Mouse (Mus musculus) spleen, adult 18-20 months (tissue): ENCODE results near the gene Nrtn.

Experiments
- DNase-seq, 2 experiments: peaks; one replicate each; pipeline ENCODE4 v3.0.0; 2022; ENCODE audit warnings: mixed read lengths in 2 of 2

Gene Nrtn

DNA sequence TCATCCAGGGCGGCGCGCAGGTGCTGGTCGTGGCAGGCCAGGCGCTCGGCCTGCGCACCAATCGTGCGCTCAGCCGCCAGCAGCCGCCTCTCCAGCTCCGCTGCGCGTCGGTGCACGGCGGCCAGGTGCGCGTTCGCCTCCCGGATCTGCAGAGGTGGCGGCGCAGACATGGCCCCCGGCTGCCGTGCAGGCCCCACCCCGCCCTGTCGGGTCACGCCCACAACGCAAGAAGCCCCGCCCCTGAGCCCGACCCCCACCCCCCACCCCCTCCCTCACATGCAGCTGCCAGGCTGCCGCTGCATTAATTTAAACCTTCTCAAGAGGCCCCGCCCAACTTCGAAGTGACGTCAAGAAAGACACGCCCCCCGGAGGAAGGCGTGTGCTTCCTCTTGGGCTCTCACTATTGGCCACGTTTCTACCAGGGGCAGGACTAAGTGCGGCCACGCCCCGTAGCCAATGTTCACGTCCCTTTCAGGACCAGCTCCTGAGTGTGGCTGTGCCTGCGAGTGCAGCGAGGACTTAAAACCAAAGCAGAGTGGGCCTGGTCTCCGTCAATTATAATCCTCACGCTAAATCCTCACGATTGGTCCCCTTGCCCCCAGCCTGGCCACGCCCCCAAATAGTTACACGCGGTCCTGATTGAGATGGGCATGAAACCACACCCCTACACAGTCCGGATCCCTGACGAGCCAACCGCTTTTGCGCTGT lies 40.5 kb downstream of the Nrtn start:
- peak; percentile 96 for DNase-seq

DNA sequence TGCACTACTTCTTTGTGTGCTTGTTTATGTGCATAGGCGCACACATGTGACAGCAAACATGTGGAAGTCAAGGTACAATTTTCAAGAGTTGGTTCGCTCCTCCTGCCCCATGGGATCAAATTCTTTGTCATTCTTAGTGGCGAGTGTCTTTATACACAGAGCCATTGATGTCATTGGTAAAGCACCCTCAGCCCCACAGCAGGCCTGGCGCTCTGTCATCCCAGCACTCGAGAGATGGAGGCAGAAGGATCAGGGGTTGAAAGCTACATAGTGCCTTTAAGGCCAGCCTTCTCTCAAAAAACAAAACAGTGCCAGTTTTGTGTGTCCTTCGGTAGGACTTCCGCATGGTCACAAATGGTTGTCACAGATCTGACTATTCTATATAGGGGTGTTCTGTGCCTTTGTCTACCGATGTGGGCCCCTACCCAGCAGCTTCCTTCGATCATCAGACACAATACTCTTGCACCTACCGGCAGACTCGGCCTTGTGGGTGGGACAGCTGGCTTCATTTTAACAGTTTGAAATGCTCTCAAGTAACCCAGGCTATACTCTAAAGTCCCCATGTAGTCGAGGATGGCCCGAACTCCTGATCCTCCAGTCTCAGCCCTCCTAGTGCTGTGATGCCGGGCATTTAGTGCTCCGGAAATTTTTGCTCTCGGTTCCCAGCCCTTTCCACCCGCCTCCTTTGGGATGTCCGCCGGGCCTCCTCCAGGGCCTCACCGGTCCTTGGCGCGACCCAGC lies 41.2 kb downstream of the Nrtn start:
- DNase-seq: no peak

DNA sequence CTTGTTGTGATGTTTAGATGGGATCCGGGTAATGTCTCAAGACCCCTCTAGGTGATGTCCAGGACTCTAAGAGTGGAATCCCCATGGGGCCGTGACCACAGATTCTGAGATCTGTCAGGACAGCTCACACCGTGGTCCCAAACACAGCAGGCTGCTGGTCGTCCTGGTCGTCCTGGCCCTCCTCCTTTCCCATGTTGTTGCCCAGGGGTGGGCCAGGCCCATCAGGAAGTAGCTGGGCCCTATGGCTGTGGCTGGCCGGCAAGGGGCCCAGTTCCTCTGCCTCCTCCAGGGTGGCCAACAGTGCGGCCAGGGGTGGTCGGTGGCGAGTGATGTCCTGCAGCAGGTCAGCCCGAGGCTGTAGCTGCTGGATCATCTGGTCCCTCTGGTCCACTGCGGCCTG lies 42.0 kb downstream of the Nrtn start:
- no peak for DNase-seq

DNA sequence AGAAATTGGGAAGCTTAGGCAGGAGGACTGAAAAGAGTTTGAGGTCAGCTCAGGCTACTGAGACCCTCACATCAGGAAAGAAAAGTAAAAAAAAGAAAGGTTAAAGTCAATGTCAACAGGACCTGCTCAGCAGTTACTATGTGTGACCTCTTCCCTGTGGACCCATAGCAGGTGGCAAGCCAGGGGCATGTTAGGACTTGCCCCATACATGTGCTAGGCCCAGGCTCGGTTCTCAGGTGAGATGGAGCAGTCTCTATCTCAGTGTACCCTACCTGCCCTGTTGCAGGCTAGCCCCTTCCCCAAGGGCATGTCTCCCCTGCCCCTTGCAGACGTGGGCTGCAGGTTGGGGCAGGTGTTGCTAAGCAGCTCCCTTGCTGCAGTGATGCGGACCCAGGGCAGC lies 47.6 kb downstream of the Nrtn start:
- DNase-seq: no peak

DNA sequence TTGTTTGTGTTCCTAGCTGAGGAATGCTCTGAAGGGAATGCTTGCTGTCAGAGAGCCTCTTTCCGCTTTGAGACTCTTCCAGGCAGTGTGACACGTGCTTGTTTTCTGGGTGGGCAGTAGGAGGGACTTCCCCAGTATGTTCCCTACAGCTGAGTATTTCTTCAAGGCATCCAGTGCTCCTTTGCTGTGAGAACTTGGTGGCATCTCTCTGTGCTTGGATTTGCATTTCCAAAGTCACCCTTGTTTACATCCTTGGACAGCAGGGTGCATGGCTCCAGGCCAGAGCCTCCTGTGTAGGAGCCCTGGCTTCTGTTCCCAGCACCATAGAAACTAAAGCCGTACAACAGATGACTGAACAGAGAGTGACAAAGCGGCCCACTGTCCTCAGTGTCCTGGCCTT lies 48.6 kb downstream of the Nrtn start:
- no peak for DNase-seq

DNA sequence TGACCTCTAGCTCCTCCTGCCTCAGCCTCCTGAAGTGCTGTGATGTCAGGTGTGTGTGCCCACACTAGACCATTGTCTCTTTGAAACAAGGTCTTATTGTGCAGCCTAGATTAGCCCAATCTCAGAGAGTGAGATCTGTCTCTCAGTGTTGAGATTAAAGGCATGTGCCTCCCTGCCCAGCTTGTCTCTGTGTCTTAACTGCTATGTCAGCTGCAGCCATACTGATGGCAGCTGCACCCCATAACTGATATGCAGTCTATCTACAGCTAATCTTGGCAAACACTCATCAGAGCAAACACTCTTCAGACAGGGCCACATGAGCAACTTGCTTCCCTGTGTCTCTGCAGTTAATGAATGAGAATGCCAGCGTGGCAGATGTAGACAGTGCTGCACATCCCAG lies 50.8 kb downstream of the Nrtn start:
- DNase-seq: no peak

DNA sequence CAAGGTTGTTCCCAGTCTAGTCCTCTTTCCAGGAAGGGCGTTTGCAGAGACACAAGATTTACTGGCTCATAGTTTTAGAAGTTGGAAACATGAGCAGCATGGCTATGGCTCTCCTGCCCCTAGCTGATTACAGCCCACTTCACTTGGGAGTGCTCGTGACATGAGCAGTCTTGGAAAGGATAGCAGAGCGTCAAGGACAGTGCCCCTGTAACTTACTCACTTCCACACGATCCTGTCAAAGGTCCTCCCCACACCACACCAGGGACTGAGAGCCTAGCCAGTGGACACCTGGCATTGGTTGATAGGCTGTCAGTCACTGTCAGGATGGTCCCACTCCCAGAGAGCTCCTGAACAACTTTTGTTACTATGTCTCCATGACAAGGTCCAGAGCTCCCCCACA lies 54.3 kb downstream of the Nrtn start:
- DNase-seq: no peak
